Mouse (Mus musculus) CH12.LX (cell line): ENCODE measurements around the gene Ppp2r5e. TPM values are rescaled to one million over a fixed set of nuclear protein-coding genes. Genes with fewer than 3 reads are reported as not detected.

ENCODE experiments used
- DNase-seq: peaks from one replicate; pipeline ENCODE4 v3.0.0-alpha.2; 2013; ENCODE audit errors: extremely low read depth
- H3K27ac ChIP-seq: 2 replicates; pipeline ENCODE4 v1.5.1; 2012; ENCODE audit warnings: low read depth, mild to moderate bottlenecking, control low read depth, moderate library complexity; ENCODE audit not compliant: insufficient read depth
- H3K27me3 ChIP-seq: replicated peaks from 2 replicates; pipeline ENCODE3; 2012; ENCODE audit warnings: inconsistent platforms
- H3K36me3 ChIP-seq, 2 experiments: replicated peaks in 1 of 2; 2 replicates each; pipeline versions ENCODE3 to v1.6.1; 2012; ENCODE audit warnings: inconsistent platforms in 1 of 2, low read length in 1 of 2, mild to moderate bottlenecking in 1 of 2, mixed read lengths in 1 of 2, moderate library complexity in 1 of 2; ENCODE audit not compliant: control insufficient read depth in 1 of 2, insufficient read depth in 1 of 2
- H3K4me1 ChIP-seq, 2 experiments: 2 replicates each; pipeline ENCODE4 v1.6.1; 2012; ENCODE audit warnings: inconsistent platforms in 1 of 2, moderate library complexity in 1 of 2; ENCODE audit not compliant: insufficient read depth in 2 of 2, control insufficient read depth in 1 of 2
- H3K4me2 ChIP-seq: 2 replicates; pipeline ENCODE4 v1.6.1; 2012; ENCODE audit warnings: low read depth, mild to moderate bottlenecking, control low read depth; ENCODE audit not compliant: poor library complexity, insufficient read depth, severe bottlenecking
- H3K4me3 ChIP-seq, 3 experiments: fragments of 150-350 bp in 1 of 3; sonication (generic) in 1 of 3; replicated peaks in 1 of 3; 2 replicates each; pipeline versions ENCODE3 to v1.5.1; 2011 to 2012; ENCODE audit warnings: low read depth in 2 of 3, low read length in 2 of 3, mild to moderate bottlenecking in 2 of 3, moderate library complexity in 2 of 3, control low read depth in 1 of 3, improper control_type of control experiment in 1 of 3, inconsistent platforms in 1 of 3, mixed read lengths in 1 of 3; ENCODE audit not compliant: poor library complexity in 1 of 3
- H3K79me2 ChIP-seq: replicated peaks from 2 replicates; pipeline ENCODE4 v1.6.1; 2012; ENCODE audit warnings: mild to moderate bottlenecking, moderate library complexity; ENCODE audit not compliant: control insufficient read depth, poor library complexity, insufficient read depth, severe bottlenecking; ENCODE audit errors: extremely low read depth
- H3K9ac ChIP-seq: 2 replicates; pipeline ENCODE4 v1.6.1; 2012; ENCODE audit warnings: low read depth, mild to moderate bottlenecking, control low read depth, moderate library complexity; ENCODE audit not compliant: insufficient read depth
- H3K9me3 ChIP-seq: replicated peaks from 2 replicates; pipeline ENCODE3; 2012; ENCODE audit warnings: low read length, inconsistent platforms, mixed read lengths
- CHD1 ChIP-seq: IDR thresholded peaks from 2 replicates; pipeline ENCODE4 v1.6.1; 2012; ENCODE audit warnings: low read depth, low read length, improper control_type of control experiment, inconsistent platforms
- CTCF ChIP-seq, 2 experiments: IDR thresholded peaks in 1 of 2; conservative IDR thresholded peaks in 1 of 2; 2 replicates each; pipeline ENCODE4 v1.5.1; 2011 to 2012; ENCODE audit warnings: low read depth in 2 of 2, low read length in 2 of 2, improper control_type of control experiment in 1 of 2, inconsistent platforms in 1 of 2, mild to moderate bottlenecking in 1 of 2, moderate library complexity in 1 of 2
- ELF1 ChIP-seq: IDR thresholded peaks from 2 replicates; pipeline ENCODE4 v1.6.1; 2014; ENCODE audit warnings: low read depth, mild to moderate bottlenecking, inconsistent platforms, low read length, improper control_type of control experiment
- EP300 ChIP-seq: IDR thresholded peaks from 2 replicates; pipeline ENCODE4 v1.6.1; 2011; ENCODE audit warnings: low read length, improper control_type of control experiment
- GABPA ChIP-seq: IDR thresholded peaks from 2 replicates; pipeline ENCODE4 v1.6.1; 2012; ENCODE audit warnings: low read depth, low read length, improper control_type of control experiment, inconsistent platforms; ENCODE audit not compliant: insufficient replicate concordance
- JUN ChIP-seq: IDR thresholded peaks from 2 replicates; pipeline ENCODE4 v1.6.1; 2011; ENCODE audit warnings: low read depth, mild to moderate bottlenecking, low read length, improper control_type of control experiment, moderate library complexity; ENCODE audit not compliant: insufficient read depth
- JUND ChIP-seq: conservative IDR thresholded peaks from 2 replicates; pipeline ENCODE4 v1.6.1; 2011; ENCODE audit warnings: low read depth, low read length, improper control_type of control experiment
- KAT2A ChIP-seq: IDR thresholded peaks from 2 replicates; pipeline ENCODE4 v1.6.1; 2012; ENCODE audit warnings: low read length, improper control_type of control experiment, inconsistent platforms; ENCODE audit not compliant: insufficient replicate concordance
- MAFK ChIP-seq: IDR thresholded peaks from 2 replicates; pipeline ENCODE4 v1.6.1; 2011; ENCODE audit warnings: low read length, improper control_type of control experiment; ENCODE audit not compliant: insufficient replicate concordance
- MAZ ChIP-seq: IDR thresholded peaks from 2 replicates; pipeline ENCODE4 v1.6.1; 2012; ENCODE audit warnings: low read depth, mild to moderate bottlenecking, inconsistent platforms, low read length, improper control_type of control experiment, moderate library complexity
- MEF2A ChIP-seq: IDR thresholded peaks from 2 replicates; pipeline ENCODE4 v1.6.1; 2014; ENCODE audit warnings: low read depth, mild to moderate bottlenecking, inconsistent platforms, low read length, improper control_type of control experiment, borderline replicate concordance
- MXI1 ChIP-seq: IDR thresholded peaks from 2 replicates; pipeline ENCODE4 v1.6.1; 2011; ENCODE audit warnings: mild to moderate bottlenecking, low read depth, low read length, improper control_type of control experiment
- MYC ChIP-seq: IDR thresholded peaks from 2 replicates; pipeline ENCODE4 v1.6.1; 2011; ENCODE audit warnings: low read depth, mild to moderate bottlenecking, improper control_type of control experiment, low read length
- NELFE ChIP-seq: IDR thresholded peaks from 2 replicates; pipeline ENCODE4 v1.6.1; 2011; ENCODE audit warnings: low read depth, low read length, improper control_type of control experiment
- NRF1 ChIP-seq: IDR thresholded peaks from 2 replicates; pipeline ENCODE4 v1.6.1; 2014; ENCODE audit warnings: low read depth, mild to moderate bottlenecking, inconsistent platforms, low read length, improper control_type of control experiment, moderate library complexity
- POLR2A ChIP-seq: IDR thresholded peaks from 2 replicates; pipeline ENCODE4 v1.6.1; 2011; ENCODE audit warnings: low read depth, mild to moderate bottlenecking, improper control_type of control experiment, low read length
- RAD21 ChIP-seq: IDR thresholded peaks from 2 replicates; pipeline ENCODE4 v1.6.1; 2011; ENCODE audit warnings: low read depth, mild to moderate bottlenecking, low read length, improper control_type of control experiment, moderate library complexity
- RCOR1 ChIP-seq: conservative IDR thresholded peaks from 2 replicates; pipeline ENCODE4 v1.6.1; 2012; ENCODE audit warnings: low read depth, mild to moderate bottlenecking, inconsistent platforms, low read length, improper control_type of control experiment
- SIN3A ChIP-seq: IDR thresholded peaks from 2 replicates; pipeline ENCODE4 v1.6.1; 2012; ENCODE audit warnings: low read length, improper control_type of control experiment, inconsistent platforms
- SMC3 ChIP-seq: IDR thresholded peaks from 2 replicates; pipeline ENCODE4 v1.6.1; 2011; ENCODE audit warnings: low read depth, low read length, improper control_type of control experiment
- TBP ChIP-seq: conservative IDR thresholded peaks from 2 replicates; pipeline ENCODE4 v1.6.1; 2011; ENCODE audit warnings: low read depth, low read length, improper control_type of control experiment
- TCF12 ChIP-seq: IDR thresholded peaks from 2 replicates; pipeline ENCODE4 v1.6.1; 2014; ENCODE audit warnings: low read depth, mild to moderate bottlenecking, inconsistent platforms, low read length, improper control_type of control experiment
- UBTF ChIP-seq: IDR thresholded peaks from 2 replicates; pipeline ENCODE4 v1.6.1; 2012; ENCODE audit warnings: low read depth, mild to moderate bottlenecking, inconsistent platforms, low read length, improper control_type of control experiment, moderate library complexity
- USF2 ChIP-seq: conservative IDR thresholded peaks from 2 replicates; pipeline ENCODE4 v1.6.1; 2011; ENCODE audit warnings: low read depth, low read length, improper control_type of control experiment
- dilution Hi-C: fragments of 300-500 bp; cut with MboI; formaldehyde crosslinking; loops from 2 replicates; pipeline ENCODE4 v1.14.3; 2020; ENCODE audit warnings: low sequenced_read_pairs; ENCODE audit not compliant: extremely low pct_unique_long_range_greater_than_20kb, extremely low pct_ligation_motif_present
- in situ Hi-C: fragments of 300-500 bp; cut with MboI; formaldehyde crosslinking; loops from 3 replicates; pipeline ENCODE4 v1.14.3; 2019; ENCODE audit warnings: low sequenced_read_pairs, low pct_ligation_motif_present, low pct_unique_long_range_greater_than_20kb, mixed read lengths
- polyA plus RNA-seq: library from polyadenylated mRNA; unstranded; fragments of >175 nt; gene quantifications from 2 replicates; pipeline ENCODE4 v1.2.1, GENCODE M21; 2012; ENCODE audit warnings: low read depth; ENCODE audit not compliant: insufficient read length
- total RNA-seq, 2 experiments: library from RNA; depleted of rRNA; stranded (reverse); fragments of 300-350 nt in 1 of 2; fragments of >200 nt in 1 of 2; gene quantifications; 2 replicates each; pipeline ENCODE4 v1.2.3; 2012 to 2014

The Ppp2r5e gene
- total and polyA plus RNA-seq, 3 experiments: 9.3 to 21.7 (median 10.0) TPM

DNA sequence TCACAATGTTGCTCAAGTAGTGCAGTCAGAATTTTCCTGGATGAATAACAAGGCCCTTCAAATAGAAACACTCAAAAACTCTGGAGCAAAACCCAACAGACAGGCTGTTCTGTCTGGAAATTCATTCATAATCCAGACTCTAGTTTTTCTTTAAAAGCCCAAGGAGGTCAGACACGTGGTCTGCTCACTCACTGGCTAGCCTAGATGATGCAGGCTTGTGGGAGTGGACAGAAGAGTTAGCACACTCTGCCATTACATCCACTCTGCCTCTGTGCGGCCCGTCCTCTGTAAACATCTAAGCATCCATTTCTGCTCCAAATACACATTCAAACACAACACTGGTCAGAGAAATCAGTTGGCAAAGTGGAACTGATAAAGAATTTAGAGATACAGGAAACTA, 117.4 kb downstream of the Ppp2r5e start:
- Histone ChIP-seq H3K4me3 (no peak overlapping the region), H3K9ac (no peak overlapping the region)
- no peak for TF ChIP-seq TBP
- no peak for TF ChIP-seq GABPA
- no peak for TF ChIP-seq POLR2A
- TF ChIP-seq NRF1: no peak
- TF ChIP-seq SMC3: no peak
- no peak for TF ChIP-seq EP300
- TF ChIP-seq MAZ: no peak
- TF ChIP-seq MYC: no peak
- no peak for TF ChIP-seq MAFK
- no peak for TF ChIP-seq KAT2A
- TF ChIP-seq CHD1: no peak
- no peak for TF ChIP-seq TCF12
- no peak for TF ChIP-seq RCOR1
- no peak for TF ChIP-seq JUN
- no peak for TF ChIP-seq NELFE
- TF ChIP-seq JUND: no peak
- TF ChIP-seq MEF2A: no peak
- no peak for TF ChIP-seq USF2
- no peak for TF ChIP-seq MXI1
- no peak for TF ChIP-seq ELF1
- TF ChIP-seq, all 38 proteins: peak for 0
- H3K36me3 ChIP-seq: peaks cover 4 to 39% of the 10 kb centered on the region in 2 experiments
- no peak overlapping the region for H3K27ac ChIP-seq
- no peak for DNase-seq
- peaks cover 0 to 4% of the 10 kb centered on the region in 2 experiments; a peak in 1 of 4 replicates for H3K4me1 ChIP-seq
- in situ Hi-C loops (no loop called here), dilution Hi-C loops (no loop called here)
- no peaks in the 10 kb centered on the region for H3K9me3 ChIP-seq
- no peaks in the 10 kb centered on the region for H3K79me2 ChIP-seq
- H3K27me3 ChIP-seq: no peaks in the 10 kb centered on the region
- no peak overlapping the region for H3K4me2 ChIP-seq

DNA sequence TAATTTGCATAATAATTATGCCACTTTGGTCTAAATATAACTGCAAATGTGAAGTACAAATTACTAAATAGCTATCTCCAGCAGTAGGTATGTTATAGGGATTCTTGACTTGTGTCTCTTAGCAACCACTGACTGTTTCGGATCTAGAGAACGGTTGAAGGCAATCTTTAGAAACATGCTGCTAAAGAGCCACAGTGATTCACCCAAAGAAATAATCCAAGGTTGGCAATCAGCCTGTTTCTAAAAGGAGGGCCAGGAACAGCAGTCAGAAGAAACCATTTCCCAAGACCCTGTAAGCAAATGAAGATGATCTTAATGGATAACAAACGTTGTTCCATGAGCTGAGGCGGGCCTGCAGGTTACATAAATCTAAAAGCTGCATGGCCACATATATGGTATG, 117.9 kb downstream of the Ppp2r5e start:
- Histone ChIP-seq H3K27me3 (no peaks in the 10 kb centered on the region), H3K4me2 (no peak overlapping the region), H3K4me3 (no peak overlapping the region)
- TF ChIP-seq UBTF (no peak), MEF2A (no peak), RAD21 (no peak), SIN3A (no peak), CTCF (conservative IDR thresholded peaks at IDR 0.05 in 1 of 2, IDR thresholded peaks at IDR 0.05 in 1 of 2; ENCODE audit: low read depth in 2 of 2, low read length in 2 of 2) (no peak), POLR2A (no peak)
- TF ChIP-seq, all 38 proteins: peak for 0
- Histone ChIP-seq H3K4me1 (peaks cover 0 to 4% of the 10 kb centered on the region in 2 experiments; a peak in 1 of 4 replicates), H3K79me2 (no peaks in the 10 kb centered on the region), H3K36me3 (peaks cover 4 to 39% of the 10 kb centered on the region in 2 experiments), H3K27ac (no peak overlapping the region), H3K9me3 (no peaks in the 10 kb centered on the region), H3K9ac (no peak overlapping the region)
- dilution Hi-C loops: no loop called here
- DNase-seq: no peak
- in situ Hi-C loops: no loop called here
